8 mouse cellular contexts compared by ENCODE assay signal in the genomic region with DNA sequence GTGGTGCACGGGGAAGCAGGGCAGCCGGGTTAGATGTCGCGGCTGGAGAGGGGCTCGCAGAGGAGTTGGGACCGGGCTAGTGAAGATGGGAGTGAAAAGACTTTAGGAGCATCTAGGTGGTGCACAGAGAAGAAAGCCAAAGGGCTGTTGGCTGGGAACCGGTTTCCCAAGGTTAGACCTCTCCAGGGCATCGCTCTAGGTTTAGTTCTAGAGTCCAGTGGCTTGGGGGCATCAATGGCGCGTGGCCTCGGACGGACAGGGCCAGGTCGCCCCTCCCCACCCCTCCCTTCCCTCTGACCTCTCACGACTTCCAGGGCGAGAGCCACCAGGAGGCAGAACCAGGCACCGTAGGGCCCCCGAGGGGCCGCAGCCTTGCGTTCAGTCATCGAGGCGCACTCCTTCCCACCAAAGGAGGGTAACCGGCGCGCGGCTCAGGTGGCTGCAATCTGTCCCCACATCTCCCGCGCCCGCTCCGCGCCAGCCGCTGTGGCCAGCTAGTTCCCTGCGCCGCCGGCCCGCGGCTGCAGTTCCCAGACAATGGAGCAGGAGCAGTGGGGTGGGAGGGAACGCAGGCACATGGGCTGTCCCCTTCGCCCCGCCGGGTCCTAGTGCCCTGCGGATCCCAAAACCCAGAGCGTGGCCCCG. TPM values are rescaled to one million over a fixed set of nuclear protein-coding genes. Genes with fewer than 3 reads are reported as not detected.
DNase-seq lines count a peak whose midpoint lies in the region; ATAC-seq and TF ChIP-seq lines count a peak whose summit lies in the region.

No protein-coding gene starts in this region.

- no peak for TF ChIP-seq CTCF in olfactory bulb, adult 2 months (IDR thresholded peaks at IDR 0.05; ENCODE audit: insufficient read depth, low read depth, low read length)

- H3K27ac ChIP-seq in olfactory bulb, adult 2 months (ENCODE audit: insufficient read depth, low read depth, low read length): peak overlapping the region; percentile 14; the same call in 1 of the 2 replicates

- WGBS in olfactory bulb, adult 2 months: 0% methylated on average over 43 of the region's 43 CpGs

- peak; percentile 74 for DNase-seq in MN1 (ENCODE audit: low spot score)
- peak; percentile 88 for DNase-seq in cerebellum, adult 8-10 months
- peak; percentile 77 to 90 for DNase-seq in frontal cortex, adult 2 months (ENCODE audit: extremely low spot score in 1 of 2, low spot score in 1 of 2)
- DNase-seq in layer of hippocampus, adult 8-10 months (ENCODE audit: low spot score in 2 of 2): peak; percentile 78 to 84
- DNase-seq in lung, adult 18-20 months: peak; percentile 73 to 74
- peak; percentile 66 for DNase-seq in urinary bladder, adult 2 months (ENCODE audit: low spot score)

- TF ChIP-seq POLR2A in olfactory bulb, adult 2 months (IDR thresholded peaks at IDR 0.05; ENCODE audit: insufficient read depth, low read depth, low read length): peak; percentile 90

- peak overlapping the region; percentile 61 for H3K4me3 ChIP-seq in olfactory bulb, adult 2 months (ENCODE audit: insufficient read depth, low read depth, low read length)

- ATAC-seq in hematopoietic stem cell, adult 5-6 weeks (replicated peaks in 1 of 2; ENCODE audit: insufficient read depth in 1 of 2, low FRiP score in 2 of 2, low TSS enrichment in 1 of 2, low read depth in 1 of 2, poor library complexity in 2 of 2, severe bottlenecking in 2 of 2): peak; percentile 23 to 53; a peak in 2 of 4 replicates

- peaks cover 11% of the 10 kb centered on the region for H3K4me1 ChIP-seq in olfactory bulb, adult 2 months (ENCODE audit: control insufficient read depth, insufficient read depth, low read length)

RNA-seq across cellular contexts. Expression of a gene that starts 0.4 kb away (rescaled TPM):
- polyA plus RNA-seq in frontal cortex, adult 2 months (2012; rRNA removed): 132 and 133 TPM in 2 replicates
- total RNA-seq in hematopoietic stem cell, adult 5-6 weeks (2017): 0.40 and 4.1 TPM in 2 replicates
- 100 to 1,000 TPM; 132 to 156 (median 148) TPM for total RNA-seq in layer of hippocampus, adult 8-10 months (2022)
- not detected in 2 replicates for polyA plus RNA-seq in olfactory bulb, adult 2 months (2012; ENCODE audit: insufficient read depth, insufficient read length, low replicate concordance, missing spikeins)
- polyA plus RNA-seq in urinary bladder, adult 2 months (2012; rRNA removed): 14.7 and 16.5 TPM in 2 replicates

RNA-seq across cellular contexts. Expression of a gene that starts 12.4 kb away (rescaled TPM):
- polyA plus RNA-seq in frontal cortex, adult 2 months (2012; rRNA removed): 49.2 and 50.2 TPM in 2 replicates
- total RNA-seq in hematopoietic stem cell, adult 5-6 weeks (2017): 17.5 and 20.7 TPM in 2 replicates
- 10 to 100 TPM; 48.5 to 57.8 (median 54.0) TPM for total RNA-seq in layer of hippocampus, adult 8-10 months (2022)
- not detected in 2 replicates for polyA plus RNA-seq in olfactory bulb, adult 2 months (2012; ENCODE audit: insufficient read depth, insufficient read length, low replicate concordance, missing spikeins)
- 132 and 133 TPM in 2 replicates for polyA plus RNA-seq in urinary bladder, adult 2 months (2012; rRNA removed)

RNA-seq across cellular contexts. Expression of a gene that starts 25.7 kb away (rescaled TPM):
- polyA plus RNA-seq in frontal cortex, adult 2 months (2012; rRNA removed): 187 and 207 TPM in 2 replicates
- total RNA-seq in hematopoietic stem cell, adult 5-6 weeks (2017): 109 and 145 TPM in 2 replicates
- total RNA-seq in layer of hippocampus, adult 8-10 months (2022): 100 to 1,000 TPM; 188 to 216 (median 197) TPM
- 125 TPM in 1 of 2 replicates, not detected in the other for polyA plus RNA-seq in olfactory bulb, adult 2 months (2012; ENCODE audit: insufficient read depth, insufficient read length, low replicate concordance, missing spikeins)
- 102 and 133 TPM in 2 replicates for polyA plus RNA-seq in urinary bladder, adult 2 months (2012; rRNA removed)

RNA-seq across cellular contexts. Expression of a gene that starts 29.8 kb away (rescaled TPM):
- 1.7 and 2.2 TPM in 2 replicates for polyA plus RNA-seq in frontal cortex, adult 2 months (2012; rRNA removed)
- total RNA-seq in hematopoietic stem cell, adult 5-6 weeks (2017): 0.94 and 9.2 TPM in 2 replicates
- total RNA-seq in layer of hippocampus, adult 8-10 months (2022): 10 to 100 TPM in 2 of 4 experiments, 1 to 10 TPM in 2; 1.1 to 19.4 (median 6.8) TPM
- polyA plus RNA-seq in olfactory bulb, adult 2 months (2012; ENCODE audit: insufficient read depth, insufficient read length, low replicate concordance, missing spikeins): not detected in 2 replicates
- 0.99 and 1.7 TPM in 2 replicates for polyA plus RNA-seq in urinary bladder, adult 2 months (2012; rRNA removed)

RNA-seq across cellular contexts. Expression of a gene that starts 39.5 kb away (rescaled TPM):
- polyA plus RNA-seq in frontal cortex, adult 2 months (2012; rRNA removed): 1.5 and 3.8 TPM in 2 replicates
- total RNA-seq in hematopoietic stem cell, adult 5-6 weeks (2017): 1.6 and 3.4 TPM in 2 replicates
- under 1 TPM in 3 of 4 experiments, not detected in 1; 0.16 to 0.20 (median 0.18) TPM for total RNA-seq in layer of hippocampus, adult 8-10 months (2022)
- polyA plus RNA-seq in olfactory bulb, adult 2 months (2012; ENCODE audit: insufficient read depth, insufficient read length, low replicate concordance, missing spikeins): not detected in 2 replicates
- polyA plus RNA-seq in urinary bladder, adult 2 months (2012; rRNA removed): 0.39 and 0.50 TPM in 2 replicates

Comparison
In these comparisons a context has a peak if more than half of its experiments do, and no peak if none do; other contexts are left out.
1. Peak in every context shown above with its lines: DNase-seq, ATAC-seq, H3K4me3 ChIP-seq and H3K27ac ChIP-seq.
2. RNA of a gene that starts 0.4 kb away (polyA plus RNA-seq): 132 to 133 TPM in frontal cortex, adult 2 months and 14.7 to 16.5 TPM in urinary bladder, adult 2 months; not detected in olfactory bulb, adult 2 months; every median in the first group is over 10 times any median in the second.
3. RNA of a gene that starts 12.4 kb away (polyA plus RNA-seq): 132 to 133 TPM in urinary bladder, adult 2 months and 49.2 to 50.2 TPM in frontal cortex, adult 2 months; not detected in olfactory bulb, adult 2 months; every median in the first group is over 10 times any median in the second.